Mouse (Mus musculus) forebrain, embryonic 16.5 days (tissue): ENCODE measurements at regions not wholly inside any gene's neighbourhood (a gene's known extent, or its start where the extent isn't known, plus 50 kb on each side); places are given as distances from the start of the nearest gene placed in this dataset.

ENCODE experiments used
- ATAC-seq: fragments of 200-750 bp; cut with Nextera tagmentation; 2 replicates; pipeline ENCODE4 v1.8.0; 2017; ENCODE audit warnings: mild to moderate bottlenecking, moderate library complexity
- H3K27ac ChIP-seq: fragments of 300-500 bp; sonication (generic); 2 replicates; pipeline ENCODE4 v1.5.1; 2014; ENCODE audit warnings: low read length, control low read depth
- H3K27me3 ChIP-seq: fragments of 300-500 bp; sonication (generic); replicated peaks from 2 replicates; pipeline ENCODE4 v1.6.1; 2014; ENCODE audit warnings: low read length; ENCODE audit not compliant: control insufficient read depth, insufficient read depth
- H3K36me3 ChIP-seq: fragments of 300-500 bp; sonication (generic); 2 replicates; pipeline ENCODE4 v1.6.1; 2014; ENCODE audit not compliant: control insufficient read depth, insufficient read depth
- H3K4me1 ChIP-seq: fragments of 300-500 bp; sonication (generic); replicated peaks from 2 replicates; pipeline ENCODE4 v1.6.1; 2014; ENCODE audit warnings: low read length; ENCODE audit not compliant: control insufficient read depth, insufficient read depth
- H3K4me2 ChIP-seq: fragments of 300-500 bp; sonication (generic); 2 replicates; pipeline ENCODE4 v1.6.1; 2014; ENCODE audit warnings: mild to moderate bottlenecking, low read length, control low read depth
- H3K4me3 ChIP-seq: fragments of 300-500 bp; sonication (generic); replicated peaks from 2 replicates; pipeline ENCODE4 v1.5.1; 2014; ENCODE audit warnings: mild to moderate bottlenecking, low read length, control low read depth
- H3K9ac ChIP-seq: fragments of 300-500 bp; sonication (generic); replicated peaks from 2 replicates; pipeline ENCODE4 v1.6.1; 2014; ENCODE audit warnings: low read depth, low read length, control low read depth
- H3K9me3 ChIP-seq: fragments of 300-500 bp; sonication (generic); 2 replicates; pipeline ENCODE4 v1.6.1; 2016; ENCODE audit warnings: low read length; ENCODE audit not compliant: control insufficient read depth
- WGBS: fragments of 180-500 bp; shearing (Covaris S2); extraction: QIAGEN DNeasy Blood & Tissue Kit; methylation state at CpG from one replicate; pipeline ENCODE4 v1.1.7; 2014; 5-methylcytosine and 5-hydroxymethylcytosine counted together

GRCm38 (mm10) chr16:75333750-75334149 lies 252.1 kb downstream of the Lipi start:
- no peak overlapping the region for H3K27ac ChIP-seq
- H3K36me3 ChIP-seq, result no peaks in the 10 kb centered on the region
- no peak overlapping the region for H3K4me2 ChIP-seq
- H3K9ac ChIP-seq, result no peak overlapping the region
- H3K4me1 ChIP-seq, result no peaks in the 10 kb centered on the region
- no peak overlapping the region for H3K4me3 ChIP-seq
- no peaks in the 10 kb centered on the region for H3K9me3 ChIP-seq
- 80% methylated on average over 5 of the region's 5 CpGs for WGBS
- no peak for ATAC-seq
- H3K27me3 ChIP-seq, result no peaks in the 10 kb centered on the region

- Histone ChIP-seq H3K36me3 (no peaks in the 10 kb centered on the region), H3K27ac (no peak overlapping the region), H3K4me2 (no peak overlapping the region), H3K9me3 (no peaks in the 10 kb centered on the region), H3K4me3 (no peak overlapping the region), H3K4me1 (no peaks in the 10 kb centered on the region), H3K9ac (no peak overlapping the region), H3K27me3 (no peaks in the 10 kb centered on the region)
- ATAC-seq, result no peak
- 87% methylated on average over 4 of the region's 4 CpGs for WGBS
Observed at GRCm38 (mm10) chr16:75332853-75333252, 253.0 kb downstream of the Lipi start.

GRCm38 (mm10) chr16:75325296-75325695 lies 260.6 kb downstream of the Lipi start:
- no peaks in the 10 kb centered on the region for H3K27me3 ChIP-seq
- no peak overlapping the region for H3K4me2 ChIP-seq
- H3K36me3 ChIP-seq, result no peaks in the 10 kb centered on the region
- H3K4me3 ChIP-seq, result no peak overlapping the region
- H3K27ac ChIP-seq, result no peak overlapping the region
- H3K9me3 ChIP-seq, result no peaks in the 10 kb centered on the region
- WGBS, result 87% methylated on average over 1 of the region's 1 CpGs
- peak; percentile 58; the same call in 1 of the 2 replicates for ATAC-seq
- H3K4me1 ChIP-seq, result no peaks in the 10 kb centered on the region
- no peak overlapping the region for H3K9ac ChIP-seq

- no peak for ATAC-seq
- Histone ChIP-seq H3K36me3 (no peaks in the 10 kb centered on the region), H3K27ac (no peak overlapping the region), H3K9me3 (no peaks in the 10 kb centered on the region), H3K9ac (no peak overlapping the region), H3K27me3 (no peaks in the 10 kb centered on the region), H3K4me1 (no peaks in the 10 kb centered on the region), H3K4me3 (no peak overlapping the region), H3K4me2 (no peak overlapping the region)
- WGBS, result 72% methylated on average over 4 of the region's 4 CpGs
Observed at GRCm38 (mm10) chr16:75304743-75305142, 281.1 kb downstream of the Lipi start.

DNA sequence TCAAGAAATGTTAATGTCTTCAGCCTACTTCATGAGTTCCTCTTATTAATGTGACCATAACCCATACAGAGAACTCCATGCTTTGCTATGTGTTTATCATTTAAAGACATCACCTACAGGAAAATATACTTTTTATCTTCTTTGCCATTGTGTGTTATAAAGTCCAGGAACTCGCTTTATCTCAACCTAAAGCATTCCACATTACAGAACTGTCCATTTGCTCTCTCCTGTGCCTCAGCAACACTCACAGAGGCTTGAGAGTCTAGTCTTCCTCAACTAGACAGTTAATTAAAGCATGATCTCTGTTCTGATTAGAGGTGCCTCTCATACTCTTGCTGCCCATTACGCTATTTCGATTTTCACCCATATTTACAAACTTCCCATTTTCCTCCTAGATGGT lies 288.4 kb downstream of the Lipi start:
- Histone ChIP-seq H3K9ac (no peak overlapping the region), H3K4me1 (no peaks in the 10 kb centered on the region), H3K4me3 (no peak overlapping the region), H3K27ac (no peak overlapping the region), H3K4me2 (no peak overlapping the region), H3K9me3 (no peaks in the 10 kb centered on the region), H3K36me3 (no peaks in the 10 kb centered on the region), H3K27me3 (no peaks in the 10 kb centered on the region)
- 93% methylated on average over 3 of the region's 3 CpGs for WGBS
- no peak for ATAC-seq

DNA sequence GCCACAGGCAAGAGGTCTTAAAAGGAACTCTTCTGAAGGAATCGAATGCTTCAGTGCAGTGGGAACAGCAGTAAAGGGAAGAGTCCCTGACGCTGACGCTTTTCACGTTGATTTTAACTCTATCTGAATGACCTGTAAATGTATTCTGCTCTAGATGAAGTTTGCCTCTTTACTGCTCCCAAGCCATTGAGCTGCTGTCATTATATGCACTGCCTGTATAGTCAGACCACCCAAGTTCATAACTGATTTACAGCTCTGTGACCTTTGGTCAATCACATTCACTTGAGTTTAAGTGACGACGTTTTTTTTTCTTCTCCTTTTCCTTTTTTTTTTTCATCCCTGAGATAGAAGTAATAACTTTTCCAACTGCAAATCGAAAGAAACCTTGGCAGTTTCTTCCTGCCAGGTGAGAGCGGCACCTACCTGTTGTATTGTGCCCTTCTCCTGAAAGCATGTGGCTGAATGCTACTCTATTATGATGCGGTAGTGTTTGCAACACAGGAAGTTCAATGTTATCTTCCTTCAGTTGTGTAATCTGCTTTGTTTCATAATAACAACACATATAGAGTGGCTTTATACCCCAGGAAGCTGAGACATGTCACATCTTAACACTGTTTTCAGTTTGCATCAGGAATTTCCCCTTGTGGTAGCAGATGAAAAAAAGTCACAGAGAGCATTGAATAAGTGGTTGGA lies 293.0 kb downstream of the Lipi start:
- WGBS, result 83% methylated on average over 9 of the region's 9 CpGs
- ATAC-seq, result no peak
- H3K27ac ChIP-seq, result no peak overlapping the region
- H3K4me3 ChIP-seq, result no peak overlapping the region
- H3K4me2 ChIP-seq, result no peak overlapping the region
- H3K9me3 ChIP-seq, result no peaks in the 10 kb centered on the region
- H3K4me1 ChIP-seq, result no peaks in the 10 kb centered on the region
- H3K36me3 ChIP-seq, result no peaks in the 10 kb centered on the region
- H3K27me3 ChIP-seq, result no peaks in the 10 kb centered on the region
- H3K9ac ChIP-seq, result no peak overlapping the region

GRCm38 (mm10) chr16:75291194-75291593 lies 294.7 kb downstream of the Lipi start:
- no peak overlapping the region for H3K4me3 ChIP-seq
- no peaks in the 10 kb centered on the region for H3K27me3 ChIP-seq
- no peaks in the 10 kb centered on the region for H3K36me3 ChIP-seq
- no peaks in the 10 kb centered on the region for H3K4me1 ChIP-seq
- no peak overlapping the region for H3K4me2 ChIP-seq
- WGBS, result 43% methylated on average over 4 of the region's 4 CpGs
- no peak overlapping the region for H3K9ac ChIP-seq
- no peak for ATAC-seq
- no peak overlapping the region for H3K27ac ChIP-seq
- no peaks in the 10 kb centered on the region for H3K9me3 ChIP-seq

GRCm38 (mm10) chr16:75287150-75287549 lies 298.7 kb downstream of the Lipi start:
- no peaks in the 10 kb centered on the region for H3K27me3 ChIP-seq
- H3K36me3 ChIP-seq, result no peaks in the 10 kb centered on the region
- no peaks in the 10 kb centered on the region for H3K4me1 ChIP-seq
- 82% methylated on average over 1 of the region's 1 CpGs for WGBS
- no peak overlapping the region for H3K4me3 ChIP-seq
- H3K9ac ChIP-seq, result no peak overlapping the region
- H3K9me3 ChIP-seq, result no peaks in the 10 kb centered on the region
- H3K27ac ChIP-seq, result no peak overlapping the region
- no peak for ATAC-seq
- no peak overlapping the region for H3K4me2 ChIP-seq

- H3K27me3 ChIP-seq, result no peaks in the 10 kb centered on the region
- no peaks in the 10 kb centered on the region for H3K36me3 ChIP-seq
- no peak overlapping the region for H3K9ac ChIP-seq
- H3K4me1 ChIP-seq, result no peaks in the 10 kb centered on the region
- 79% methylated on average over 2 of the region's 2 CpGs for WGBS
- no peaks in the 10 kb centered on the region for H3K9me3 ChIP-seq
- no peak overlapping the region for H3K27ac ChIP-seq
- ATAC-seq, result no peak
- H3K4me2 ChIP-seq, result no peak overlapping the region
- H3K4me3 ChIP-seq, result no peak overlapping the region
Observed at GRCm38 (mm10) chr16:75285811-75286210, 300.1 kb downstream of the Lipi start.

DNA sequence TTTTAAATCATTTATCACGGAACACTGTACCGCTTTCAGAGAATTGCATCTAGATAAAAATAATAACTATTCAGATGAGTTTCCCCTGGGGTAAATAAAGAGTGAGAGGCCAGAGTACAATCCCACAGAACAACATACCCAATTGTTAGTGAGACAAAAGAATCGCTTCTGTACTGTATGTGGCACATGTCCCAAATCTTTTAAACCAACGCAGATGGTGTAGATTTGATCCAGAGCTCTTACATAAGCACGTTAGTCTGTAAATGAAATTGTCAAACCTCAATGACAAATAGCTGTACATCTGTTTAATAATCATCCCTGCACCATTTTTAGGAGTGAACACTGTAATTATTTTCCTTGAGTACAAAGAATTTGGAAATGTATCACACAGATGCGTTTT lies 322.0 kb downstream of the Lipi start:
- H3K4me1 ChIP-seq, result no peaks in the 10 kb centered on the region
- H3K9ac ChIP-seq, result no peak overlapping the region
- no peak overlapping the region for H3K4me3 ChIP-seq
- 54% methylated on average over 6 of the region's 6 CpGs for WGBS
- H3K27me3 ChIP-seq, result no peaks in the 10 kb centered on the region
- H3K4me2 ChIP-seq, result no peak overlapping the region
- H3K27ac ChIP-seq, result no peak overlapping the region
- no peaks in the 10 kb centered on the region for H3K9me3 ChIP-seq
- ATAC-seq, result peak; percentile 58
- no peaks in the 10 kb centered on the region for H3K36me3 ChIP-seq
